Mouse (Mus musculus): ENCODE data around the gene Lgals3bp. TPM values are rescaled to one million over a fixed set of nuclear protein-coding genes. Genes with fewer than 3 reads are reported as not detected.

The Lgals3bp gene
- polyA plus RNA-seq, 1 experiment from 2014 or later: 43.7 TPM

GRCm38 (mm10) chr11:118436471-118436935, 34.6 kb upstream of the Lgals3bp start:
- 48% methylated on average over 6 of the region's 6 CpGs for WGBS (ENCODE audit: insufficient replicate concordance)
- H3K27ac ChIP-seq (ENCODE audit: low read length): no peak overlapping the region
- H3K4me3 ChIP-seq (ENCODE audit: low read depth, low read length): no peak overlapping the region
- no peaks in the 10 kb centered on the region; the same call in 1 of the 2 replicates for H3K27me3 ChIP-seq (ENCODE audit: control insufficient read depth, insufficient read depth, low read depth, low read length)
- H3K36me3 ChIP-seq (ENCODE audit: control insufficient read depth, insufficient read depth): no peaks in the 10 kb centered on the region
- no peaks in the 10 kb centered on the region for H3K9me3 ChIP-seq (replicated peaks; ENCODE audit: control insufficient read depth, low read length)
- no peak overlapping the region for H3K9ac ChIP-seq (ENCODE audit: low read depth, low read length)
- H3K4me1 ChIP-seq (ENCODE audit: control insufficient read depth, low read depth, low read length): no peaks in the 10 kb centered on the region
- ATAC-seq (ENCODE audit: low read depth): no peak
- no peak overlapping the region for H3K4me2 ChIP-seq (ENCODE audit: low read depth, low read length)

GRCm38 (mm10) chr11:118434093-118434492, 32.2 kb upstream of the Lgals3bp start:
- H3K4me1 ChIP-seq (ENCODE audit: control insufficient read depth, low read depth, low read length): no peaks in the 10 kb centered on the region
- 33% methylated on average over 13 of the region's 13 CpGs for whole genome bisulfite sequencing (ENCODE audit: insufficient replicate concordance)
- no peak overlapping the region for H3K27ac ChIP-seq (ENCODE audit: low read length)
- H3K27me3 ChIP-seq (ENCODE audit: control insufficient read depth, insufficient read depth, low read depth, low read length): peaks cover 2% of the 10 kb centered on the region; the same call in 1 of the 2 replicates
- no peaks in the 10 kb centered on the region for H3K9me3 ChIP-seq (replicated peaks; ENCODE audit: control insufficient read depth, low read length)
- ATAC-seq (ENCODE audit: low read depth): no peak
- no peak overlapping the region for H3K9ac ChIP-seq (ENCODE audit: low read depth, low read length)
- no peaks in the 10 kb centered on the region for H3K36me3 ChIP-seq (ENCODE audit: control insufficient read depth, insufficient read depth)
- H3K4me3 ChIP-seq (ENCODE audit: low read depth, low read length): no peak overlapping the region
- no peak overlapping the region for H3K4me2 ChIP-seq (ENCODE audit: low read depth, low read length)

- H3K4me3 ChIP-seq (ENCODE audit: low read depth, low read length): no peak overlapping the region
- no peaks in the 10 kb centered on the region for H3K4me1 ChIP-seq (ENCODE audit: control insufficient read depth, low read depth, low read length)
- H3K27ac ChIP-seq (ENCODE audit: low read length): no peak overlapping the region
- no peak overlapping the region for H3K9ac ChIP-seq (ENCODE audit: low read depth, low read length)
- WGBS (ENCODE audit: insufficient replicate concordance): 45% methylated on average over 10 of the region's 10 CpGs
- peaks cover 5% of the 10 kb centered on the region; the same call in 1 of the 2 replicates for H3K27me3 ChIP-seq (ENCODE audit: control insufficient read depth, insufficient read depth, low read depth, low read length)
- no peak for ATAC-seq (ENCODE audit: low read depth)
- no peak overlapping the region for H3K4me2 ChIP-seq (ENCODE audit: low read depth, low read length)
- H3K36me3 ChIP-seq (ENCODE audit: control insufficient read depth, insufficient read depth): no peaks in the 10 kb centered on the region
- no peaks in the 10 kb centered on the region for H3K9me3 ChIP-seq (replicated peaks; ENCODE audit: control insufficient read depth, low read length)
These were observed 31.5 kb upstream of the Lgals3bp start for GRCm38 (mm10) chr11:118433398-118433868.

GRCm38 (mm10) chr11:118431100-118431948, 29.4 kb upstream of the Lgals3bp start:
- H3K4me1 ChIP-seq (ENCODE audit: control insufficient read depth, low read depth, low read length): no peaks in the 10 kb centered on the region
- 61% methylated on average over 16 of the region's 16 CpGs for WGBS (ENCODE audit: insufficient replicate concordance)
- H3K4me2 ChIP-seq (ENCODE audit: low read depth, low read length): no peak overlapping the region
- no peaks in the 10 kb centered on the region for H3K9me3 ChIP-seq (replicated peaks; ENCODE audit: control insufficient read depth, low read length)
- H3K27ac ChIP-seq (ENCODE audit: low read length): no peak overlapping the region
- H3K36me3 ChIP-seq (ENCODE audit: control insufficient read depth, insufficient read depth): no peaks in the 10 kb centered on the region
- no peak for ATAC-seq (ENCODE audit: low read depth)
- peaks cover 8% of the 10 kb centered on the region for H3K27me3 ChIP-seq (ENCODE audit: control insufficient read depth, insufficient read depth, low read depth, low read length)
- no peak overlapping the region for H3K9ac ChIP-seq (ENCODE audit: low read depth, low read length)
- no peak overlapping the region for H3K4me3 ChIP-seq (ENCODE audit: low read depth, low read length)

GRCm38 (mm10) chr11:118430291-118430885, 28.5 kb upstream of the Lgals3bp start:
- WGBS (ENCODE audit: insufficient replicate concordance): 48% methylated on average over 4 of the region's 4 CpGs
- ATAC-seq (ENCODE audit: low read depth): no peak
- Histone ChIP-seq H3K4me3 (ENCODE audit: low read depth, low read length) (no peak overlapping the region), H3K27ac (ENCODE audit: low read length) (no peak overlapping the region), H3K4me1 (ENCODE audit: control insufficient read depth, low read depth, low read length) (no peaks in the 10 kb centered on the region), H3K36me3 (ENCODE audit: control insufficient read depth, insufficient read depth) (no peaks in the 10 kb centered on the region), H3K27me3 (ENCODE audit: control insufficient read depth, insufficient read depth, low read depth, low read length) (peaks cover 8% of the 10 kb centered on the region), H3K9ac (ENCODE audit: low read depth, low read length) (no peak overlapping the region), H3K9me3 (replicated peaks; ENCODE audit: control insufficient read depth, low read length) (no peaks in the 10 kb centered on the region), H3K4me2 (ENCODE audit: low read depth, low read length) (no peak overlapping the region)

- 0 out of 2 replicates have a peak overlapping the region, but pooled peaks have one; percentile 17 for H3K27ac ChIP-seq (ENCODE audit: low read length)
- WGBS (ENCODE audit: insufficient replicate concordance): 49% methylated on average over 8 of the region's 8 CpGs
- H3K4me3 ChIP-seq (ENCODE audit: low read depth, low read length): peak overlapping the region; percentile 20; the same call in 1 of the 2 replicates
- H3K4me2 ChIP-seq (ENCODE audit: low read depth, low read length): no peak overlapping the region
- H3K9ac ChIP-seq (ENCODE audit: low read depth, low read length): no peak overlapping the region
- peaks cover 8% of the 10 kb centered on the region for H3K27me3 ChIP-seq (ENCODE audit: control insufficient read depth, insufficient read depth, low read depth, low read length)
- no peak for ATAC-seq (ENCODE audit: low read depth)
- H3K36me3 ChIP-seq (ENCODE audit: control insufficient read depth, insufficient read depth): no peaks in the 10 kb centered on the region
- no peaks in the 10 kb centered on the region for H3K9me3 ChIP-seq (replicated peaks; ENCODE audit: control insufficient read depth, low read length)
- H3K4me1 ChIP-seq (ENCODE audit: control insufficient read depth, low read depth, low read length): no peaks in the 10 kb centered on the region
These were observed 27.2 kb upstream of the Lgals3bp start for GRCm38 (mm10) chr11:118428944-118429709.

- Histone ChIP-seq H3K27ac (ENCODE audit: low read length) (0 out of 2 replicates have a peak overlapping the region, but pooled peaks have one; percentile 17), H3K4me2 (ENCODE audit: low read depth, low read length) (no peak overlapping the region), H3K36me3 (ENCODE audit: control insufficient read depth, insufficient read depth) (no peaks in the 10 kb centered on the region), H3K9ac (ENCODE audit: low read depth, low read length) (no peak overlapping the region), H3K9me3 (replicated peaks; ENCODE audit: control insufficient read depth, low read length) (no peaks in the 10 kb centered on the region), H3K27me3 (ENCODE audit: control insufficient read depth, insufficient read depth, low read depth, low read length) (peaks cover 8% of the 10 kb centered on the region), H3K4me1 (ENCODE audit: control insufficient read depth, low read depth, low read length) (no peaks in the 10 kb centered on the region), H3K4me3 (ENCODE audit: low read depth, low read length) (peak overlapping the region; percentile 20; the same call in 1 of the 2 replicates)
- WGBS (ENCODE audit: insufficient replicate concordance): 13% methylated on average over 11 of the region's 11 CpGs
- no peak for ATAC-seq (ENCODE audit: low read depth)
These were observed 26.6 kb upstream of the Lgals3bp start for GRCm38 (mm10) chr11:118428460-118428868.

GRCm38 (mm10) chr11:118427986-118428385, 26.1 kb upstream of the Lgals3bp start, which contains the start of gene C1qtnf1:
C1qtnf1 (plus strand) TSS chr11:118428203.
- Histone ChIP-seq H3K9me3 (replicated peaks; ENCODE audit: control insufficient read depth, low read length) (no peaks in the 10 kb centered on the region), H3K4me1 (ENCODE audit: control insufficient read depth, low read depth, low read length) (no peaks in the 10 kb centered on the region), H3K9ac (ENCODE audit: low read depth, low read length) (no peak within 1 kb of the TSS), H3K27me3 (ENCODE audit: control insufficient read depth, insufficient read depth, low read depth, low read length) (peaks cover 8% of the 10 kb centered on the region), H3K4me3 (ENCODE audit: low read depth, low read length) (peak within 1 kb of the TSS; percentile 20; the same call in 1 of the 2 replicates), H3K27ac (ENCODE audit: low read length) (0 out of 2 replicates have a peak within 1 kb of the TSS, but pooled peaks have one; percentile 17), H3K36me3 (ENCODE audit: control insufficient read depth, insufficient read depth) (no peaks in the 10 kb centered on the region), H3K4me2 (ENCODE audit: low read depth, low read length) (no peak within 1 kb of the TSS)
- WGBS (ENCODE audit: insufficient replicate concordance): 2% methylated on average over 8 of the region's 8 CpGs
- ATAC-seq (ENCODE audit: low read depth): no peak
